Mouse (Mus musculus) liver, embryonic 13.5 days (tissue): ENCODE results near the gene Stk32b. TPM values are rescaled to one million over a fixed set of nuclear protein-coding genes. Genes with fewer than 3 reads are reported as not detected.

Experiments
- ATAC-seq: fragments of 200-750 bp; cut with Nextera tagmentation; 2 replicates; pipeline ENCODE4 v1.8.0; 2017; ENCODE audit warnings: low read depth, mild to moderate bottlenecking, moderate number of reproducible peaks, moderate library complexity
- DNase-seq: peaks from one replicate; pipeline ENCODE4 v3.0.0; 2022
- H3K27ac ChIP-seq: fragments of 300-500 bp; sonication (generic); 2 replicates; pipeline ENCODE4 v1.5.1; 2015; ENCODE audit warnings: moderate library complexity, mild to moderate bottlenecking, inconsistent platforms
- H3K27me3 ChIP-seq: fragments of 300-500 bp; sonication (generic); 2 replicates; pipeline ENCODE4 v1.6.1; 2015; ENCODE audit warnings: mild to moderate bottlenecking, inconsistent platforms
- H3K36me3 ChIP-seq: fragments of 300-500 bp; sonication (generic); 2 replicates; pipeline ENCODE4 v1.6.1; 2015; ENCODE audit warnings: mild to moderate bottlenecking, inconsistent platforms
- H3K4me1 ChIP-seq: fragments of 300-500 bp; sonication (generic); replicated peaks from 2 replicates; pipeline ENCODE4 v1.6.1; 2015; ENCODE audit warnings: inconsistent platforms
- H3K4me2 ChIP-seq: fragments of 300-500 bp; sonication (generic); 2 replicates; pipeline ENCODE4 v1.6.1; 2015; ENCODE audit warnings: inconsistent platforms, mild to moderate bottlenecking, moderate library complexity
- H3K4me3 ChIP-seq: fragments of 300-500 bp; sonication (generic); replicated peaks from 2 replicates; pipeline ENCODE4 v1.5.1; 2015; ENCODE audit warnings: mild to moderate bottlenecking, inconsistent platforms
- H3K9ac ChIP-seq: fragments of 300-500 bp; sonication (generic); 2 replicates; pipeline ENCODE4 v1.6.1; 2015; ENCODE audit warnings: mild to moderate bottlenecking, inconsistent platforms
- H3K9me3 ChIP-seq: fragments of 300-500 bp; sonication (generic); replicated peaks from 2 replicates; pipeline ENCODE4 v1.6.1; 2016; ENCODE audit warnings: inconsistent platforms
- WGBS: fragments of 180-500 bp; shearing (Covaris S2); methylation state at CpG from one replicate; pipeline ENCODE4 v1.1.7; 2015; ENCODE audit not compliant: insufficient replicate concordance; 5-methylcytosine and 5-hydroxymethylcytosine counted together
- polyA plus RNA-seq: library from polyadenylated mRNA; unstranded; fragments of >200 nt; fragmentation: Nextera tagmentation; extraction: Ambion mirVana; gene quantifications from 2 replicates; pipeline ENCODE4 v1.2.1, GENCODE M21; 2015

Stk32b gene
- 0.38 and 0.50 TPM in 2 replicates for polyA plus RNA-seq

- Histone ChIP-seq H3K9me3 (no peaks in the 10 kb centered on the region), H3K4me3 (peak within 1 kb of the TSS; percentile 21), H3K9ac (no peak within 1 kb of the TSS), H3K4me1 (no peaks in the 10 kb centered on the region), H3K4me2 (peak within 1 kb of the TSS; percentile 50), H3K27ac (no peak within 1 kb of the TSS), H3K27me3 (peaks cover 34% of the 10 kb centered on the region), H3K36me3 (no peaks in the 10 kb centered on the region)
- DNase-seq (no peak), ATAC-seq (no peak)
- WGBS, result 1% methylated on average over 40 of the region's 40 CpGs
These were observed at the start of gene Stk32b for GRCm38 (mm10) chr5:37716505-37717372. Gene Stk32b (minus strand): TSS chr5:37717171.

GRCm38 (mm10) chr5:37765851-37766250 is 48.9 kb upstream of the Stk32b start:
- 59% methylated on average over 8 of the region's 8 CpGs for WGBS
- no peak overlapping the region for H3K9ac ChIP-seq
- H3K4me2 ChIP-seq, result no peak overlapping the region
- H3K27ac ChIP-seq, result no peak overlapping the region
- H3K9me3 ChIP-seq, result 0 out of 2 replicates have a peak, but pooled peaks cover 5% of the 10 kb centered on the region
- H3K4me1 ChIP-seq, result no peaks in the 10 kb centered on the region
- DNase-seq, result no peak
- ATAC-seq, result no peak
- H3K36me3 ChIP-seq, result no peaks in the 10 kb centered on the region
- H3K27me3 ChIP-seq, result no peaks in the 10 kb centered on the region
- H3K4me3 ChIP-seq, result no peak overlapping the region

GRCm38 (mm10) chr5:37762046-37762445 is 45.1 kb upstream of the Stk32b start:
- no peak overlapping the region for H3K27ac ChIP-seq
- DNase-seq, result no peak
- H3K36me3 ChIP-seq, result no peaks in the 10 kb centered on the region
- H3K4me2 ChIP-seq, result no peak overlapping the region
- ATAC-seq, result no peak
- 69% methylated on average over 3 of the region's 3 CpGs for WGBS
- H3K9me3 ChIP-seq, result 0 out of 2 replicates have a peak, but pooled peaks cover 5% of the 10 kb centered on the region
- H3K4me3 ChIP-seq, result no peak overlapping the region
- H3K4me1 ChIP-seq, result no peaks in the 10 kb centered on the region
- H3K27me3 ChIP-seq, result no peaks in the 10 kb centered on the region
- no peak overlapping the region for H3K9ac ChIP-seq

GRCm38 (mm10) chr5:37753366-37753765 is 36.4 kb upstream of the Stk32b start:
- no peak overlapping the region for H3K9ac ChIP-seq
- DNase-seq (no peak), ATAC-seq (no peak)

GRCm38 (mm10) chr5:37752027-37752967 is 35.3 kb upstream of the Stk32b start:
- no peak for DNase-seq
- Histone ChIP-seq H3K36me3 (no peaks in the 10 kb centered on the region), H3K4me1 (no peaks in the 10 kb centered on the region), H3K9ac (no peak overlapping the region), H3K4me3 (no peak overlapping the region), H3K9me3 (no peaks in the 10 kb centered on the region), H3K4me2 (no peak overlapping the region), H3K27ac (no peak overlapping the region), H3K27me3 (peaks cover 2% of the 10 kb centered on the region; the same call in 1 of the 2 replicates)
- no peak for ATAC-seq
- whole genome bisulfite sequencing, result 48% methylated on average over 8 of the region's 8 CpGs

More at GRCm38 (mm10) chr5:37753366-37753765, 36.4 kb upstream of the Stk32b start:
- Histone ChIP-seq H3K27me3 (peaks cover 2% of the 10 kb centered on the region; the same call in 1 of the 2 replicates), H3K4me3 (no peak overlapping the region), H3K9me3 (no peaks in the 10 kb centered on the region), H3K27ac (no peak overlapping the region), H3K4me2 (no peak overlapping the region), H3K36me3 (no peaks in the 10 kb centered on the region), H3K4me1 (no peaks in the 10 kb centered on the region)
- WGBS, result 65% methylated on average over 7 of the region's 7 CpGs

- DNase-seq, result no peak
- WGBS, result 57% methylated on average over 13 of the region's 13 CpGs
- no peak for ATAC-seq
These were observed 27.1 kb upstream of the Stk32b start for GRCm38 (mm10) chr5:37743889-37744707.

GRCm38 (mm10) chr5:37736213-37736612 is 19.2 kb upstream of the Stk32b start:
- ATAC-seq, result no peak
- no peak for DNase-seq

More at GRCm38 (mm10) chr5:37743889-37744707, 27.1 kb upstream of the Stk32b start:
- Histone ChIP-seq H3K9ac (no peak overlapping the region), H3K9me3 (no peaks in the 10 kb centered on the region), H3K27me3 (no peaks in the 10 kb centered on the region), H3K4me1 (no peaks in the 10 kb centered on the region), H3K4me2 (no peak overlapping the region), H3K27ac (no peak overlapping the region), H3K36me3 (no peaks in the 10 kb centered on the region), H3K4me3 (no peak overlapping the region)

GRCm38 (mm10) chr5:37735224-37735623 is 18.3 kb upstream of the Stk32b start, which contains the start of gene Cytl1:
Gene Cytl1 (plus strand): TSS chr5:37735519.
- ATAC-seq, result no peak
- Histone ChIP-seq H3K9me3 (no peaks in the 10 kb centered on the region), H3K4me2 (no peak within 1 kb of the TSS), H3K4me3 (no peak within 1 kb of the TSS), H3K27me3 (no peaks in the 10 kb centered on the region), H3K36me3 (no peaks in the 10 kb centered on the region), H3K27ac (no peak within 1 kb of the TSS), H3K4me1 (no peaks in the 10 kb centered on the region), H3K9ac (no peak within 1 kb of the TSS)
- WGBS, result 39% methylated on average over 5 of the region's 5 CpGs
- no peak for DNase-seq

More at GRCm38 (mm10) chr5:37736213-37736612, 19.2 kb upstream of the Stk32b start:
- no peak overlapping the region for H3K4me2 ChIP-seq
- no peaks in the 10 kb centered on the region for H3K9me3 ChIP-seq
- H3K9ac ChIP-seq, result no peak overlapping the region
- H3K36me3 ChIP-seq, result no peaks in the 10 kb centered on the region
- no peak overlapping the region for H3K27ac ChIP-seq
- H3K4me1 ChIP-seq, result no peaks in the 10 kb centered on the region
- H3K27me3 ChIP-seq, result no peaks in the 10 kb centered on the region
- H3K4me3 ChIP-seq, result no peak overlapping the region
- 44% methylated on average over 7 of the region's 7 CpGs for WGBS

- Histone ChIP-seq H3K27me3 (no peaks in the 10 kb centered on the region), H3K9me3 (no peaks in the 10 kb centered on the region), H3K4me2 (no peak overlapping the region), H3K4me1 (no peaks in the 10 kb centered on the region), H3K36me3 (no peaks in the 10 kb centered on the region), H3K27ac (no peak overlapping the region), H3K9ac (no peak overlapping the region), H3K4me3 (no peak overlapping the region)
- 78% methylated on average over 2 of the region's 2 CpGs for WGBS
- no peak for DNase-seq
- no peak for ATAC-seq
These were observed 13.8 kb upstream of the Stk32b start for GRCm38 (mm10) chr5:37730781-37731180.

GRCm38 (mm10) chr5:37725220-37725886 is 8.4 kb upstream of the Stk32b start:
- no peak overlapping the region for H3K4me2 ChIP-seq
- no peak for ATAC-seq
- 57% methylated on average over 4 of the region's 4 CpGs for WGBS
- H3K9ac ChIP-seq, result no peak overlapping the region
- no peak for DNase-seq
- no peaks in the 10 kb centered on the region for H3K9me3 ChIP-seq
- H3K27me3 ChIP-seq, result no peaks in the 10 kb centered on the region
- H3K4me3 ChIP-seq, result no peak overlapping the region
- H3K36me3 ChIP-seq, result no peaks in the 10 kb centered on the region
- no peaks in the 10 kb centered on the region for H3K4me1 ChIP-seq
- no peak overlapping the region for H3K27ac ChIP-seq
